28 mouse cellular contexts compared by ENCODE assay signal in genomic region chr11:68393897-68394490, GRCm38 (mm10). TPM values are rescaled to one million over a fixed set of nuclear protein-coding genes. Genes with fewer than 3 reads are reported as not detected.
DNase-seq lines count a peak whose midpoint lies in the region; ATAC-seq and TF ChIP-seq lines count a peak whose summit lies in the region.
"Had no signal": no experiment of that assay in that cellular context is flagged by ENCODE, and none has a peak within 500 bp of the region (broad histone marks: within the 10 kb centered on the region; RNA-seq: fewer than 3 reads in every experiment).

No protein-coding gene starts in this region.

- no peak overlapping the region for H3K4me2 ChIP-seq in midbrain, embryonic 11.5 days
- no peak overlapping the region for H3K4me2 ChIP-seq in lung, postnatal 0 days (replicated peaks; ENCODE audit: low read depth, low read length)
- H3K4me2 ChIP-seq: embryonic facial prominence, embryonic 15.5 days; forebrain, embryonic 12.5 days; heart, embryonic 15.5 days; hindbrain, embryonic 12.5 days; limb, embryonic 15.5 days; liver, embryonic 15.5 days; lung, embryonic 14.5 days; midbrain, embryonic 12.5 days; neural tube, embryonic 12.5 days had no signal

- H3K27me3 ChIP-seq in midbrain, embryonic 11.5 days (ENCODE audit: control insufficient read depth, insufficient read depth, low read length): peaks cover 70% of the 10 kb centered on the region
- peaks cover 98% of the 10 kb centered on the region for H3K27me3 ChIP-seq in midbrain, embryonic 10.5 days (ENCODE audit: low read depth, poor library complexity, severe bottlenecking)
- peaks cover 20% of the 10 kb centered on the region for H3K27me3 ChIP-seq in lung, postnatal 0 days (replicated peaks; ENCODE audit: insufficient read depth, low read length)

- 14% methylated on average over 2 of the region's 2 CpGs for WGBS in midbrain, embryonic 11.5 days
- 19% methylated on average over 2 of the region's 2 CpGs for WGBS in midbrain, embryonic 10.5 days
- WGBS in lung, postnatal 0 days: 61% methylated on average over 2 of the region's 2 CpGs

- H3K27ac ChIP-seq in midbrain, embryonic 11.5 days (ENCODE audit: low read depth, low read length): no peak overlapping the region
- H3K27ac ChIP-seq in midbrain, embryonic 10.5 days (replicated peaks): no peak overlapping the region
- H3K27ac ChIP-seq in lung, postnatal 0 days (ENCODE audit: low read length): no peak overlapping the region
- H3K27ac ChIP-seq: embryonic facial prominence, embryonic 10.5 days; embryonic facial prominence, embryonic 15.5 days; forebrain, embryonic 12.5 days; heart, embryonic 10.5 days; heart, embryonic 15.5 days; hindbrain, embryonic 12.5 days; layer of hippocampus, adult 2 months; limb, embryonic 10.5 days; limb, embryonic 15.5 days; liver, embryonic 15.5 days; midbrain, embryonic 12.5 days; neural tube, embryonic 12.5 days had no signal

- ATAC-seq in midbrain, embryonic 11.5 days (ENCODE audit: low FRiP score): no peak
- ATAC-seq in lung, postnatal 0 days: no peak
- ATAC-seq: intestine, embryonic 16.5 days had no signal

- no peak overlapping the region for H3K4me3 ChIP-seq in midbrain, embryonic 11.5 days (ENCODE audit: low read depth, low read length)
- H3K4me3 ChIP-seq in midbrain, embryonic 10.5 days: no peak overlapping the region
- no peak overlapping the region for H3K4me3 ChIP-seq in lung, postnatal 0 days (ENCODE audit: low read depth, low read length)
- H3K4me3 ChIP-seq: embryonic facial prominence, embryonic 10.5 days; embryonic facial prominence, embryonic 15.5 days; forebrain, embryonic 12.5 days; heart, embryonic 10.5 days; heart, embryonic 15.5 days; hindbrain, embryonic 12.5 days; layer of hippocampus, adult 2 months; limb, embryonic 10.5 days; limb, embryonic 15.5 days; liver, embryonic 15.5 days; midbrain, embryonic 12.5 days; myocyte; neural tube, embryonic 12.5 days had no signal

- H3K4me1 ChIP-seq in midbrain, embryonic 11.5 days (ENCODE audit: control insufficient read depth, insufficient read depth, low read length): peaks cover 15% of the 10 kb centered on the region
- H3K4me1 ChIP-seq in midbrain, embryonic 10.5 days: peaks cover 70% of the 10 kb centered on the region
- no peaks in the 10 kb centered on the region for H3K4me1 ChIP-seq in lung, postnatal 0 days (ENCODE audit: insufficient read depth, low read depth, low read length)
- H3K4me1 ChIP-seq: liver, embryonic 15.5 days had no signal

- no peak for TF ChIP-seq EP300 in lung, postnatal 0 days (IDR thresholded peaks at IDR 0.05)

- no peaks in the 10 kb centered on the region for H3K36me3 ChIP-seq in midbrain, embryonic 11.5 days (ENCODE audit: control insufficient read depth, insufficient read depth, low read length)
- H3K36me3 ChIP-seq in midbrain, embryonic 10.5 days: no peaks in the 10 kb centered on the region
- H3K36me3 ChIP-seq in lung, postnatal 0 days (ENCODE audit: insufficient read depth, low read length): no peaks in the 10 kb centered on the region
- H3K36me3 ChIP-seq: embryonic facial prominence, embryonic 10.5 days; embryonic facial prominence, embryonic 15.5 days; forebrain, embryonic 12.5 days; G1E; heart, embryonic 10.5 days; heart, embryonic 15.5 days; hindbrain, embryonic 12.5 days; limb, embryonic 10.5 days; limb, embryonic 15.5 days; liver, embryonic 15.5 days; midbrain, embryonic 12.5 days; neural tube, embryonic 12.5 days had no signal

- DNase-seq in kidney, adult 11 months: peak; percentile 76
- no peak for DNase-seq in kidney, postnatal 4 days
- DNase-seq in midbrain, embryonic 11.5 days (ENCODE audit: low spot score, missing footprints): peak; percentile 71
- no peak for DNase-seq in midbrain, embryonic 10.5 days (ENCODE audit: low spot score)
- peak; percentile 90 for DNase-seq in R1 (ENCODE audit: low read depth, low spot score)
- peak; percentile 68 to 78 for DNase-seq in kidney, postnatal 25 days
- DNase-seq in left cerebral cortex, adult 11 months (ENCODE audit: low spot score): no peak
- DNase-seq in lung, postnatal 0 days (ENCODE audit: low spot score): no peak
- DNase-seq: adrenal gland, postnatal 14 days; cerebellum, adult 11 months; gastrocnemius, postnatal 14 days; lung, embryonic 14.5 days; thymus, postnatal 4 days had no signal

- no peaks in the 10 kb centered on the region for H3K9me3 ChIP-seq in midbrain, embryonic 11.5 days (ENCODE audit: control insufficient read depth, low read length)
- H3K9me3 ChIP-seq in midbrain, embryonic 10.5 days (replicated peaks): peaks cover 5% of the 10 kb centered on the region; the same call in 1 of the 2 replicates
- no peaks in the 10 kb centered on the region for H3K9me3 ChIP-seq in lung, postnatal 0 days (ENCODE audit: low read length)
- H3K9me3 ChIP-seq: embryonic facial prominence, embryonic 10.5 days; embryonic facial prominence, embryonic 15.5 days; forebrain, embryonic 12.5 days; G1E; heart, embryonic 10.5 days; heart, embryonic 15.5 days; hindbrain, embryonic 12.5 days; limb, embryonic 10.5 days; limb, embryonic 15.5 days; liver, embryonic 15.5 days; midbrain, embryonic 12.5 days; neural tube, embryonic 12.5 days had no signal

- TF ChIP-seq CTCF in lung, postnatal 0 days (IDR thresholded peaks at IDR 0.05): no peak

- no peak overlapping the region for H3K9ac ChIP-seq in midbrain, embryonic 11.5 days (ENCODE audit: low read length)
- H3K9ac ChIP-seq in lung, postnatal 0 days (replicated peaks; ENCODE audit: low read depth): no peak overlapping the region
- H3K9ac ChIP-seq: embryonic facial prominence, embryonic 15.5 days; forebrain, embryonic 12.5 days; heart, embryonic 15.5 days; hindbrain, embryonic 12.5 days; limb, embryonic 15.5 days; liver, embryonic 15.5 days; lung, embryonic 14.5 days; midbrain, embryonic 12.5 days; neural tube, embryonic 12.5 days had no signal

RNA-seq across cellular contexts. Expression of gene Ntn1, which starts 6.6 kb away (rescaled TPM):
- 10.0 and 10.2 TPM in 2 replicates for polyA plus RNA-seq in midbrain, embryonic 11.5 days (2014; fragmentation: Nextera tagmentation; extraction: Ambion mirVana)
- polyA plus RNA-seq in midbrain, embryonic 10.5 days (2016; fragmentation: Nextera tagmentation; extraction: Ambion mirVana): 25.6 and 27.4 TPM in 2 replicates
- 7.0 and 7.2 TPM in 2 replicates for polyA plus RNA-seq in lung, postnatal 0 days (2015; fragmentation: Nextera tagmentation; extraction: Ambion mirVana)
- polyA plus RNA-seq: G1E had no signal

RNA-seq across cellular contexts. Expression of gene Pik3r5, which starts 37.9 kb away (rescaled TPM):
- polyA plus RNA-seq in midbrain, embryonic 11.5 days (2014; fragmentation: Nextera tagmentation; extraction: Ambion mirVana): 0.43 and 0.92 TPM in 2 replicates
- 0.68 and 0.90 TPM in 2 replicates for polyA plus RNA-seq in midbrain, embryonic 10.5 days (2016; fragmentation: Nextera tagmentation; extraction: Ambion mirVana)
- polyA plus RNA-seq in lung, postnatal 0 days (2015; fragmentation: Nextera tagmentation; extraction: Ambion mirVana): 1.1 and 1.2 TPM in 2 replicates

Comparison
In these comparisons a context has a peak if more than half of its experiments do, and no peak if none do; other contexts are left out.
1. DNase-seq: peak in kidney, adult 11 months (single experiment), midbrain, embryonic 11.5 days (single experiment), R1 (single experiment) and kidney, postnatal 25 days (2 of 2); none in kidney, postnatal 4 days (0 of 2), midbrain, embryonic 10.5 days (single experiment), left cerebral cortex, adult 11 months (single experiment) and lung, postnatal 0 days (single experiment).